Comparison of ENCODE assay signal across 9 mouse cellular contexts in genomic region chr11:113101534-113101933, GRCm38 (mm10).
DNase-seq lines count a peak whose midpoint lies in the region; ATAC-seq and TF ChIP-seq lines count a peak whose summit lies in the region.
"Had no signal": no experiment of that assay in that cellular context is flagged by ENCODE, and none has a peak within 500 bp of the region (broad histone marks: within the 10 kb centered on the region; RNA-seq: fewer than 3 reads in every experiment).

No protein-coding gene starts in this region.

- intact Hi-C loops in heart, postnatal 25 days (cut with DNase I): no loop called here

- no peaks in the 10 kb centered on the region for H3K27me3 ChIP-seq in midbrain, embryonic 10.5 days (ENCODE audit: low read depth, poor library complexity, severe bottlenecking)
- no peaks in the 10 kb centered on the region for H3K27me3 ChIP-seq in midbrain, postnatal 0 days (ENCODE audit: insufficient read depth, low read length)
- no peaks in the 10 kb centered on the region for H3K27me3 ChIP-seq in liver, embryonic 12.5 days (replicated peaks)
- H3K27me3 ChIP-seq in splenic B cell, adult 2 months (ENCODE audit: control insufficient read depth, insufficient read depth, low read length, poor library complexity, severe bottlenecking): no peaks in the 10 kb centered on the region
- H3K27me3 ChIP-seq: limb, embryonic 13.5 days had no signal

- 50% methylated on average over 11 of the region's 11 CpGs for WGBS in midbrain, embryonic 10.5 days
- WGBS in midbrain, postnatal 0 days: 30% methylated on average over 11 of the region's 11 CpGs
- WGBS in liver, embryonic 12.5 days (ENCODE audit: insufficient replicate concordance): 39% methylated on average over 11 of the region's 11 CpGs

- peaks cover 35% of the 10 kb centered on the region for H3K4me1 ChIP-seq in midbrain, embryonic 10.5 days
- H3K4me1 ChIP-seq in midbrain, postnatal 0 days (ENCODE audit: insufficient read depth, low read length): peaks cover 4% of the 10 kb centered on the region
- H3K4me1 ChIP-seq in liver, embryonic 12.5 days: 0 out of 2 replicates have a peak, but pooled peaks cover 7% of the 10 kb centered on the region

- H3K36me3 ChIP-seq in midbrain, embryonic 10.5 days: no peaks in the 10 kb centered on the region
- H3K36me3 ChIP-seq in midbrain, postnatal 0 days (ENCODE audit: insufficient read depth, low read length): no peaks in the 10 kb centered on the region
- no peaks in the 10 kb centered on the region for H3K36me3 ChIP-seq in liver, embryonic 12.5 days
- no peaks in the 10 kb centered on the region for H3K36me3 ChIP-seq in splenic B cell, adult 2 months (ENCODE audit: control insufficient read depth, insufficient read depth, low read length, poor library complexity, severe bottlenecking)
- H3K36me3 ChIP-seq: limb, embryonic 13.5 days had no signal

- peak overlapping the region; percentile 59; the same call in 1 of the 2 replicates for H3K27ac ChIP-seq in midbrain, embryonic 10.5 days (replicated peaks)
- no peak overlapping the region for H3K27ac ChIP-seq in midbrain, postnatal 0 days (ENCODE audit: low read depth, low read length)
- no peak overlapping the region for H3K27ac ChIP-seq in liver, embryonic 12.5 days

- H3K4me2 ChIP-seq in midbrain, postnatal 0 days (ENCODE audit: low read depth, low read length, poor library complexity, severe bottlenecking): no peak overlapping the region; the same call in 1 of the 2 replicates
- peak overlapping the region; percentile 21 for H3K4me2 ChIP-seq in liver, embryonic 12.5 days
- H3K4me2 ChIP-seq: limb, embryonic 13.5 days had no signal

- H3K4me3 ChIP-seq in midbrain, embryonic 10.5 days: no peak overlapping the region
- no peak overlapping the region for H3K4me3 ChIP-seq in midbrain, postnatal 0 days (ENCODE audit: low read depth, low read length)
- no peak overlapping the region for H3K4me3 ChIP-seq in liver, embryonic 12.5 days
- H3K4me3 ChIP-seq: limb, embryonic 13.5 days had no signal

- ATAC-seq in midbrain, postnatal 0 days (ENCODE audit: low FRiP score): no peak
- peak; percentile 44; the same call in 1 of the 2 replicates for ATAC-seq in liver, embryonic 12.5 days
- no peak for ATAC-seq in cerebellum, adult (ENCODE audit: insufficient number of reproducible peaks, low FRiP score, low TSS enrichment)

- no peaks in the 10 kb centered on the region for H3K9me3 ChIP-seq in midbrain, embryonic 10.5 days (replicated peaks)
- no peaks in the 10 kb centered on the region for H3K9me3 ChIP-seq in midbrain, postnatal 0 days (ENCODE audit: low read length)
- peaks cover 6% of the 10 kb centered on the region; the same call in 1 of the 2 replicates for H3K9me3 ChIP-seq in liver, embryonic 12.5 days (replicated peaks)
- H3K9me3 ChIP-seq: limb, embryonic 13.5 days had no signal

- no peak for TF ChIP-seq CTCF in midbrain, postnatal 0 days (IDR thresholded peaks at IDR 0.05)

- no peak overlapping the region for H3K9ac ChIP-seq in midbrain, postnatal 0 days (replicated peaks; ENCODE audit: low read length, poor library complexity, severe bottlenecking)
- no peak overlapping the region for H3K9ac ChIP-seq in liver, embryonic 12.5 days
- H3K9ac ChIP-seq: limb, embryonic 13.5 days had no signal

- peak; percentile 21 for DNase-seq in midbrain, embryonic 10.5 days (ENCODE audit: low spot score)
- DNase-seq in midbrain, postnatal 0 days (ENCODE audit: low spot score): no peak
- peak; percentile 11 for DNase-seq in heart, postnatal 25 days (ENCODE audit: low spot score)
- DNase-seq in splenic B cell, adult 2 months (ENCODE audit: low read depth, low spot score): peak; percentile 38
- DNase-seq in cerebellum, adult 11-12 months: no peak
- no peak for DNase-seq in adrenal gland, adult 8-10 months

Comparison
In these comparisons a context has a peak if more than half of its experiments do, and no peak if none do; other contexts are left out.
1. DNase-seq: peak in midbrain, embryonic 10.5 days (single experiment), heart, postnatal 25 days (single experiment) and splenic B cell, adult 2 months (single experiment); none in midbrain, postnatal 0 days (single experiment), cerebellum, adult 11-12 months (single experiment) and adrenal gland, adult 8-10 months (single experiment).